Mouse (Mus musculus) hindbrain, embryonic 10.5 days (tissue): ENCODE measurements around the gene Usp2. TPM values are rescaled to one million over a fixed set of nuclear protein-coding genes. Genes with fewer than 3 reads are reported as not detected.

Source experiments
- DNase-seq: peaks from one replicate; pipeline ENCODE4 v3.0.0-alpha.2; 2017; ENCODE audit warnings: low spot score
- H3K27ac ChIP-seq: fragments of 300-500 bp; sonication (generic); 2 replicates; pipeline ENCODE4 v1.5.1; 2016; ENCODE audit warnings: mild to moderate bottlenecking, moderate library complexity
- H3K27me3 ChIP-seq: fragments of 300-500 bp; sonication (generic); 2 replicates; pipeline ENCODE4 v1.6.1; 2016; ENCODE audit warnings: mild to moderate bottlenecking; ENCODE audit not compliant: poor library complexity, insufficient read depth, severe bottlenecking
- H3K36me3 ChIP-seq: fragments of 300-500 bp; sonication (generic); 2 replicates; pipeline ENCODE4 v1.6.1; 2016; ENCODE audit warnings: mild to moderate bottlenecking, moderate library complexity
- H3K4me1 ChIP-seq: fragments of 300-500 bp; sonication (generic); replicated peaks from 2 replicates; pipeline ENCODE4 v1.6.1; 2016; ENCODE audit warnings: mild to moderate bottlenecking
- H3K4me3 ChIP-seq: fragments of 300-500 bp; sonication (generic); 2 replicates; pipeline ENCODE4 v1.5.1; 2016; ENCODE audit warnings: mild to moderate bottlenecking, moderate library complexity
- H3K9me3 ChIP-seq: fragments of 300-500 bp; sonication (generic); 2 replicates; pipeline ENCODE4 v1.6.1; 2016; ENCODE audit warnings: mild to moderate bottlenecking, moderate library complexity
- WGBS: fragments of 180-500 bp; shearing (Covaris S2); methylation state at CpG from one replicate; pipeline ENCODE4 v1.1.7; 2016; 5-methylcytosine and 5-hydroxymethylcytosine counted together
- polyA plus RNA-seq: library from polyadenylated mRNA; unstranded; fragments of >200 nt; fragmentation: Nextera tagmentation; extraction: Ambion mirVana; gene quantifications from 2 replicates; pipeline ENCODE4 v1.2.1, GENCODE M21; 2016

Gene Usp2
- polyA plus RNA-seq, 1 experiment from 2014 or later: 13.5 TPM

DNA sequence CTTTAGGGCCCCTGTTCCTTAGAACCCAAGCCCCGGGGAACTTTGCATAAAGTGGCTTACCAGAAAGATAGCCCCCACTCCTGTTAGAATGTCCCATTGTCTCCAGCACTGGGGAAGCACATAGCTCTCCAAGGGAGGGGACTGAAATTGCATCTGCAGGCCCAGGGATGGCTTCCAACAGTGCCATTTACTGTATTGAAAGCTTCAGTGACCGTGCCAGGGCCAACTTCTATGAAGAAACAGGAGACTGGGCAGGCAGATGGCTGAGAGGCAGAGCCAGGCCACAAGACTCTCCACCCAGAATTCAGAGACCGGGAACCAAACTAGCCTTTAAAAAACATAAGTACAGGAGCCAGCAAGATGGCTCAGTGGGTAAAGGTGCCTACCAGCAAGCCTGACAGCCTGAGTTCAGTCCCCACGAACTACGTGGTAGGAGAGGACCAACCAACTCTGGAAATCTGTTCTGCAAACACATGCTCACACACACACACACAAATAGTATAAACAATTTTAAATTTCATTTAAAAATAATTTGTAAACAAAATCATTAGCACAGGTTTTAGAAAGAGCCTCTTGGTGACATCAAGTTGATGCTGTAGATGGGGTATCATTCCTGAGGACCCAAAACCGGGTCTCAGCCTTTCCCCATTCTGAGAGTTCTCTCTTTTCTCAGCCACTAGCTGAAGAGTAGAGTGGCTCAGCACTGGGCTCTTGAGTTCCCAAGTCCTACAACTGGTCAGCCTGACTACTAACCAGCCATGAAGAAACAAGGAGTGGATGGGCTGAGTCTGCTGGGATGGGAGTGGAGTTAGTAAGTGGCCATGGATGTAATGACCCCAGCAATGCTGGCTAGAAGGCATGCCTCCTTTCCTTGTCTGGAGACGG is 25.1 kb upstream of the Usp2 start:
- H3K9me3 ChIP-seq: no peaks in the 10 kb centered on the region
- no peak overlapping the region for H3K4me3 ChIP-seq
- no peaks in the 10 kb centered on the region for H3K36me3 ChIP-seq
- H3K27me3 ChIP-seq: peaks cover 60% of the 10 kb centered on the region
- 67% methylated on average over 7 of the region's 7 CpGs for WGBS
- peaks cover 27% of the 10 kb centered on the region for H3K4me1 ChIP-seq
- no peak overlapping the region for H3K27ac ChIP-seq
- DNase-seq: no peak

DNA sequence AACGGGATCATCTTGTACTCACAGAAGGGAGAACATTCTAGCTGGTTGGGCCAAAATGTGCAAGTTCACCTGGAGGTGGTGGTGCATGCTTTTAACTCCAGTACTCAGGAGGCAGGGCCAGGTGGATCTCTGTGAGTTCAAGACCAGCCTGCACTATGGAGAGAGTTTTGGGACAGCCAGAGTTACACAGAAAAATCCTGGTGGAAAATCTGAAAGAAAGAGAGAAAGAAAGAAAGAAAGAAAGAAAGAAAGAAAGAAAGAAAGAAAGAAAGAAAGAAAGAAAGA is 24.5 kb upstream of the Usp2 start:
- Histone ChIP-seq H3K27ac (no peak overlapping the region), H3K4me1 (peaks cover 29% of the 10 kb centered on the region), H3K9me3 (no peaks in the 10 kb centered on the region), H3K4me3 (no peak overlapping the region), H3K27me3 (peaks cover 60% of the 10 kb centered on the region), H3K36me3 (no peaks in the 10 kb centered on the region)
- 82% methylated on average over 1 of the region's 1 CpGs for WGBS
- no peak for DNase-seq

DNA sequence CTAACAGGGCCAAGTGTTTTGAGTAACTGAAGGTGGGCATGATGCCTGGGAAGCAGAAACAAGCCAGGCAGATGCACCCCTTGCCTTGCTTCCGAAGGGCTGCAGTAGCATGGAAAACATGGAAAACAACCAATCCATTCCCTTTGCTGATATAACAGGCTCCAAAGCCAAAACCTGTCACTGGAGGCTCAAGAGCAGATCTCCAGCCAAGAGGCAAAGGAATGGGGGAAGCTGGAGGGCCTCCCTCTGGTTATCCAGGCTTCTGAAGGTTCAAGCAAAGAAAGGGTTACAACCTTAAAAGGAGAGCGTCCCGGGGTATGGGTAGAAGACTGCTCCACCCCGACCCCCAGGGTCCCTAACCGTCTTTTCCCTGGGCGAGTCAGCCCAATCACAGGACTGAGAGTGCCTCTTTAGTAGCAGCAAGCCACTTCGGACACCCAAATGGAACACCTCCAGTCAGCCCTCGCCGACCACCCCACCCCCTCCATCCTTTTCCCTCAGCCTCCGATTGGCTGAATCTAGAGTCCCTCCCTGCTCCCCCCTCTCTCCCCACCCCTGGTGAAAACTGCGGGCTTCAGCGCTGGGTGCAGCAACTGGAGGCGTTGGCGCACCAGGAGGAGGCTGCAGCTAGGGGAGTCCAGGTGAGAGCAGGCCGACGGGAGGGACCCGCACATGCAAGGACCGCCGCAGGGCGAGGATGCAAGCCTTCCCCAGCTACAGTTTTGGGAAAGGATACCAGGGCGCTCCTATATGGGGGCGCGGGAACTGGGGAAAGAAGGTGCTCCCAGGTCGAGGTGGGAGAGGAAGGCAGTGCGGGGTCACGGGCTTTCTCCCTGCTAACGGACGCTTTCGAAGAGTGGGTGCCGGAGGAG is 23.7 kb upstream of the Usp2 start, which contains the start of gene Thy1:
TSS of gene Thy1 (plus strand) at position 549 of the 872 bp plus-strand sequence.
- Histone ChIP-seq H3K4me1 (peaks cover 30% of the 10 kb centered on the region), H3K27me3 (peaks cover 60% of the 10 kb centered on the region), H3K4me3 (peak within 1 kb of the TSS; percentile 50), H3K9me3 (no peaks in the 10 kb centered on the region), H3K27ac (no peak within 1 kb of the TSS), H3K36me3 (no peaks in the 10 kb centered on the region)
- peak; percentile 44 for DNase-seq
- under 1% methylated on average over 30 of the region's 30 CpGs for WGBS

DNA sequence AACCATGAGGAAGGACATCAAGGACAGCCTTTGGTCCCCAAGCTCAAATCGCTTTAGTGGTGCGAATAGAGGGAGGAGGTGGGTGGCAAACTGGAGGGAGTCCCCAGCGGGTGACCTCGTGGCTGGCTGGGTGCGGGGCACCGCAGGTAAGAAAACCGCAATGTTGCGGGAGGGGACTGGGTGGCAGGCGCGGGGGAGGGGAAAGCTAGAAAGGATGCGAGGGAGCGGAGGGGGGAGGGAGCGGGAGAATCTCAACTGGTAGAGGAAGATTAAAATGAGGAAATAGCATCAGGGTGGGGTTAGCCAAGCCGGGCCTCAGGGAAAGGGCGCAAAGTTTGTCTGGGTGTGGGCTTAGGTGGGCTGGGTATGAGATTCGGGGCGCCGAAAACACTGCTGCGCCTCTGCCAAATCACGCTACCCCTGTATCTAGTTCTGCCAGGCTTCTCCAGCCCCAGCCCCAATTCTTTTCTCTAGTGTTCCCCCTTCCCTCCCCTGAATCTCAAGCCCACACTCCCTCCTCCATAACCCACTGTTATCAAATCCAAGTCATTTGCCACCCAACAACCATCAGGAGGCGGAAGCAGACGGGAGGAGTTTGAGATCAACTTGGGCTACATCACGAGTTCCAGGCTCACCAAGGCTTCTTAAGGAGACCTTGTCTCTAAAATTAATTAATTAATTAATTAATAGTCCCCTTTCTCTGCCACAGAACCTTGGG is 23.0 kb upstream of the Usp2 start:
- no peaks in the 10 kb centered on the region for H3K9me3 ChIP-seq
- H3K36me3 ChIP-seq: no peaks in the 10 kb centered on the region
- DNase-seq: no peak
- peaks cover 30% of the 10 kb centered on the region for H3K4me1 ChIP-seq
- 4% methylated on average over 23 of the region's 23 CpGs for WGBS
- peaks cover 60% of the 10 kb centered on the region for H3K27me3 ChIP-seq
- no peak overlapping the region for H3K27ac ChIP-seq
- H3K4me3 ChIP-seq: peak overlapping the region; percentile 50

DNA sequence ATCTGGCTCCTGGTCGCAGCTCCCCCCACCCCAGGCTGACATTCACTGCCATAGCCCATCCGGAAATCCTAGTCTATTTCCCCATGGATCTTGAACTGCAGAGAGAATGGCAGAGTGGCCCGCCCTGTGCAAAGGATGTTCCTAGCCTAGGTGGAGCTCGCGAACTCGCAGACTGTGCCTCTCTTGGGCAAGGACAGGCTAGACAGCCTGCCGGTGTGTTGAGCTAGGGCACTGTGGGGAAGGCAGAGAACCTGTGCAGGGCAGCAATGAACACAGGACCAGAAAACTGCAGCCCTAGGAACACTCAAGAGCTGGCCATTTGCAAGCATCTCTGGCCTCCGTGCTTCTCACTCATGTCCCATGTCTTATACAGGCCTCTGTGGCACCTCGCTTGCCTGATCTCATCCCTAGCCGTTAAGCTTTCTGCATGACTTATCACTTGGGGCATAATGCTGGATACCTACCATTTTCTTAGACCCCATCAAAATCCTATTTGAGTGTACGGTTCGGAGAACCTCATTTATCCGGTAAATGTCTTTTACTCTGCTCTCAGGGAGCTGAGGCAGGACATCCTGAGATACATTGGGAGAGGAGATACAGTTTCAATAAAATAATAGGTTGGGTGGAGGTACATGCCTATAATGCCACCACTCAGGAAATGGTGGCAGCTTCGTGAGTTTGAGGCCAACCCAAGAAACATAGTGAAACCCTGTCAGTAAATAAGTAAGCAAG is 22.2 kb upstream of the Usp2 start:
- peaks cover 60% of the 10 kb centered on the region for H3K27me3 ChIP-seq
- no peaks in the 10 kb centered on the region for H3K9me3 ChIP-seq
- H3K4me3 ChIP-seq: no peak overlapping the region
- WGBS: 42% methylated on average over 14 of the region's 14 CpGs
- H3K27ac ChIP-seq: no peak overlapping the region
- H3K36me3 ChIP-seq: no peaks in the 10 kb centered on the region
- H3K4me1 ChIP-seq: peaks cover 30% of the 10 kb centered on the region
- DNase-seq: peak; percentile 8

DNA sequence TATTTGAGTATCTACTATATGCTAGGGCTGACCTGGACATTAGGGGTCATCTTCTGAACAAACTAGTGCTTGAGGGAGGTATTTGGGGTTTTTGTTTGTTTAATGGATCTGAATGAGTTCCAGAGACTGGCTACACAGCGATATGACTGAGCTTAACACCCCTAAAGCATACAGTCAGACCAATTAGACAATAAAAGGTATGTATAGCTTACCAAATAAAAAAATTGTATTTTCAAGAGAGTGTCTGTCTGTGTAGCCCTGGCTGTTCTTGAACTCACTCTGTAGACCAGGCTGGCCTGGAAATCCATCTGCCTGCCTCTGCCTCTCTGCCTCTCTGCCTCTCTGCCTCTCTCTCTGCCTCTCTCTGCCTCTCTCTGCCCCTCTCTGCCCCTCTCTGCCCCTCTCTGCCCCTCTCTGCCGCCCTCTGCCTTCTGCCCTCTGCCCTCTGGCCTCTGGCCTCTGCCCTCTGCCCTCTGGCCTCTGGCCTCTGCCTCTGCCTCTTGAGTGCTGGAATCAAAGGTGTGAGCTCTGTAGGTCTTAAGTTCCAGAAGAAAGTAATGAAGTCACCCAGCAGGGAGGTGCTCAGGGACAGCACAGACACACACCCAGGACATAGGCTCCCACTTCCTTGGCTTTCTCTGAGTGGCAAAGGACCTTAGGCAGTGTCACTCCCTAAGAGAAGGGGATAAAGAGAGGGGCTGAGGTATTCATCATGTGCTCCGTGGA is 21.5 kb upstream of the Usp2 start:
- H3K4me3 ChIP-seq: no peak overlapping the region
- H3K4me1 ChIP-seq: peaks cover 30% of the 10 kb centered on the region
- no peaks in the 10 kb centered on the region for H3K9me3 ChIP-seq
- no peak overlapping the region for H3K27ac ChIP-seq
- no peak for DNase-seq
- WGBS: 68% methylated on average over 3 of the region's 3 CpGs
- H3K36me3 ChIP-seq: no peaks in the 10 kb centered on the region
- peaks cover 60% of the 10 kb centered on the region for H3K27me3 ChIP-seq

DNA sequence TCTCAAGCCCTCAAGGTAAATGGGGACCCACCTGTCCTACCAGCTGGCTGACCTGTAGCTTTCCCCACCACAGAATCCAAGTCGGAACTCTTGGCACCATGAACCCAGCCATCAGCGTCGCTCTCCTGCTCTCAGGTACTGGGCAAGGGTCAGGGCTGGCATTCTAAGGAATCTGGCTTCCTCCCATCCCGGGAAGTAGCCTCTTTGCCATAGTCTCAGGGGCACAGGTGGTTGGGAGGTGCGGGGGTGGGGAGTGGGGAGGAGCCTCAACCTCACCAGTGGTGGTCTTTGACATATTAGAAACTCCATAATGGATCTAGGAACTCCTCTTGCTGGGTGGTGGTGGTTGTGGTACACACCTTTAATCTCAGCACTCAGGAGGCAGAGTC is 20.9 kb upstream of the Usp2 start:
- H3K27me3 ChIP-seq: peaks cover 58% of the 10 kb centered on the region
- DNase-seq: no peak
- H3K4me3 ChIP-seq: no peak overlapping the region
- WGBS: 86% methylated on average over 5 of the region's 5 CpGs
- no peak overlapping the region for H3K27ac ChIP-seq
- H3K4me1 ChIP-seq: peaks cover 28% of the 10 kb centered on the region
- no peaks in the 10 kb centered on the region for H3K36me3 ChIP-seq
- H3K9me3 ChIP-seq: no peaks in the 10 kb centered on the region

DNA sequence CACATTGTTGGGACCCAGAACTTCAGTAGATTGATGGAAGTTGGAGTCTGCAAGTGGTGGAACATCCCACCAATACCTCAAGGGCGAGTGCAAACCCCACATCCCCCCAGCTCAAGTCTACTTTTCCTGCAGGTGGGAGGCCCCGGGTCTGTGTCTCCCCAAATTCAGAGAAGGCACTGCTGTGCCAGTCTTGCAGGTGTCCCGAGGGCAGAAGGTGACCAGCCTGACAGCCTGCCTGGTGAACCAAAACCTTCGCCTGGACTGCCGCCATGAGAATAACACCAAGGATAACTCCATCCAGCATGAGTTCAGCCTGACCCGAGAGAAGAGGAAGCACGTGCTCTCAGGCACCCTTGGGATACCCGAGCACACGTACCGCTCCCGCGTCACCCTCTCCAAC is 20.4 kb upstream of the Usp2 start:
- no peak overlapping the region for H3K27ac ChIP-seq
- H3K4me3 ChIP-seq: no peak overlapping the region
- H3K9me3 ChIP-seq: no peaks in the 10 kb centered on the region
- no peak for DNase-seq
- no peaks in the 10 kb centered on the region for H3K36me3 ChIP-seq
- WGBS: 89% methylated on average over 12 of the region's 12 CpGs
- peaks cover 24% of the 10 kb centered on the region for H3K4me1 ChIP-seq
- H3K27me3 ChIP-seq: peaks cover 52% of the 10 kb centered on the region

DNA sequence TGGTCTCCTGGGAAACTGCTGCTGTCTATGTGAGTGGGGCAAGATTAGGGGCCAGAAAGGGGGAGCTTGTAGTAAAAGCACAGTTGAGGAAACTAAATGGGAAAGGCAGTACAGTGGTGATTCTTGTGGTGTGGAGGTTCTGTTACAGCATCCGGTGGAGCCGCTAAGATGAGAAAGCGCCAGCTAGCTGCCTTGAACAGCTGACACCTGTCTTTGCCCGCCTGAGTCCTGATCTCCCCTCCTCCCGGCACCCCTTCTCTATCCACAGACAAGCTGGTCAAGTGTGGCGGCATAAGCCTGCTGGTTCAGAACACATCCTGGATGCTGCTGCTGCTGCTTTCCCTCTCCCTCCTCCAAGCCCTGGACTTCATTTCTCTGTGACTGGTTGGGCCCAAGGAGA is 19.8 kb upstream of the Usp2 start:
- peaks cover 46% of the 10 kb centered on the region for H3K27me3 ChIP-seq
- H3K36me3 ChIP-seq: no peaks in the 10 kb centered on the region
- H3K9me3 ChIP-seq: no peaks in the 10 kb centered on the region
- no peak overlapping the region for H3K27ac ChIP-seq
- WGBS: 80% methylated on average over 6 of the region's 6 CpGs
- DNase-seq: no peak
- H3K4me1 ChIP-seq: peaks cover 24% of the 10 kb centered on the region
- H3K4me3 ChIP-seq: no peak overlapping the region

DNA sequence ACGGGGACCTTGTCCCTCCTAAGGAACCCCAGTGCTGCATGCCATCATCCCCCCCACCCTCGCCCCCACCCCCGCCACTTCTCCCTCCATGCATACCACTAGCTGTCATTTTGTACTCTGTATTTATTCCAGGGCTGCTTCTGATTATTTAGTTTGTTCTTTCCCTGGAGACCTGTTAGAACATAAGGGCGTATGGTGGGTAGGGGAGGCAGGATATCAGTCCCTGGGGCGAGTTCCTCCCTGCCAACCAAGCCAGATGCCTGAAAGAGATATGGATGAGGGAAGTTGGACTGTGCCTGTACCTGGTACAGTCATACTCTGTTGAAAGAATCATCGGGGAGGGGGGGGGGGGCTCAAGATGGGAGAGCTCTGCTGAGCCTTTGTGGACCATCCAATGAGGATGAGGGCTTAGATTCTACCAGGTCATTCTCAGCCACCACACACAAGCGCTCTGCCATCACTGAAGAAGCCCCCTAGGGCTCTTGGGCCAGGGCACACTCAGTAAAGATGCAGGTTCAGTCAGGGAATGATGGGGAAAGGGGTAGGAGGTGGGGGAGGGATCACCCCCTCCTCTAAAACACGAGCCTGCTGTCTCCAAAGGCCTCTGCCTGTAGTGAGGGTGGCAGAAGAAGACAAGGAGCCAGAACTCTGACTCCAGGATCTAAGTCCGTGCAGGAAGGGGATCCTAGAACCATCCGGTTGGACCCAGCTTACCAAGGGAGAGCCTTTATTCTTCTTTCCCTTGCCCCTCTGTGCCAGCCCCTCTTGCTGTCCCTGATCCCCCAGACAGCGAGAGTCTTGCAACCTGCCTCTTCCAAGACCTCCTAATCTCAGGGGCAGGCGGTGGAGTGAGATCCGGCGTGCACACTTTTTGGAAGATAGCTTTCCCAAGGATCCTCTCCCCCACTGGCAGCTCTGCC is 19.0 kb upstream of the Usp2 start:
- WGBS: 79% methylated on average over 14 of the region's 14 CpGs

More for the DNA sequence above, 19.0 kb upstream of the Usp2 start:
- H3K36me3 ChIP-seq: no peaks in the 10 kb centered on the region
- peaks cover 38% of the 10 kb centered on the region for H3K27me3 ChIP-seq
- no peak for DNase-seq
- no peak overlapping the region for H3K27ac ChIP-seq
- peaks cover 20% of the 10 kb centered on the region for H3K4me1 ChIP-seq
- no peak overlapping the region for H3K4me3 ChIP-seq
- H3K9me3 ChIP-seq: no peaks in the 10 kb centered on the region
